Mouse (Mus musculus) embryonic facial prominence, embryonic 14.5 days (tissue): ENCODE data around the gene Vti1a. TPM values are rescaled to one million over a fixed set of nuclear protein-coding genes. Genes with fewer than 3 reads are reported as not detected.

Experiments
- ATAC-seq: fragments of 200-750 bp; cut with Nextera tagmentation; 2 replicates; pipeline ENCODE4 v1.8.0; 2017; ENCODE audit warnings: low read depth, moderate number of reproducible peaks, moderate TSS enrichment
- DNase-seq: peaks from one replicate; pipeline ENCODE4 v3.0.0-alpha.2; 2015; ENCODE audit warnings: low spot score
- H3K27ac ChIP-seq: fragments of 300-500 bp; sonication (generic); replicated peaks from 2 replicates; pipeline ENCODE4 v1.5.1; 2014; ENCODE audit warnings: low read depth, mild to moderate bottlenecking, low read length, moderate library complexity
- H3K27me3 ChIP-seq: fragments of 300-500 bp; sonication (generic); replicated peaks from 2 replicates; pipeline ENCODE4 v1.6.1; 2014; ENCODE audit warnings: low read length; ENCODE audit not compliant: control insufficient read depth, insufficient read depth
- H3K36me3 ChIP-seq: fragments of 300-500 bp; sonication (generic); 2 replicates; pipeline ENCODE4 v1.6.1; 2014; ENCODE audit warnings: low read length, mixed read lengths; ENCODE audit not compliant: control insufficient read depth, insufficient read depth
- H3K4me1 ChIP-seq: fragments of 300-500 bp; sonication (generic); 2 replicates; pipeline ENCODE4 v1.6.1; 2014; ENCODE audit warnings: antibody characterized with exemption, low read length; ENCODE audit not compliant: control insufficient read depth, insufficient read depth
- H3K4me2 ChIP-seq: fragments of 300-500 bp; sonication (generic); 2 replicates; pipeline ENCODE4 v1.6.1; 2014; ENCODE audit warnings: low read depth, mild to moderate bottlenecking, low read length, moderate library complexity, mixed read lengths
- H3K4me3 ChIP-seq: fragments of 300-500 bp; sonication (generic); 2 replicates; pipeline ENCODE4 v1.5.1; 2014; ENCODE audit warnings: low read depth, mild to moderate bottlenecking, low read length
- H3K9ac ChIP-seq: fragments of 300-500 bp; sonication (generic); 2 replicates; pipeline ENCODE4 v1.6.1; 2014; ENCODE audit warnings: low read depth, mild to moderate bottlenecking, low read length, moderate library complexity, mixed read lengths
- H3K9me3 ChIP-seq: fragments of 300-500 bp; sonication (generic); 2 replicates; pipeline ENCODE4 v1.6.1; 2016; ENCODE audit warnings: low read length; ENCODE audit not compliant: control insufficient read depth
- WGBS: fragments of 180-500 bp; shearing (Covaris S2); extraction: QIAGEN DNeasy Blood & Tissue Kit; methylation state at CpG from one replicate; pipeline ENCODE4 v1.1.7; 2014; 5-methylcytosine and 5-hydroxymethylcytosine counted together
- polyA plus RNA-seq: library from polyadenylated mRNA; unstranded; fragments of >200 nt; fragmentation: Nextera tagmentation; extraction: Ambion mirVana; gene quantifications from 2 replicates; pipeline ENCODE4 v1.2.1, GENCODE M21; 2014

The Vti1a gene
- polyA plus RNA-seq, 1 experiment from 2014 or later = 17.0 TPM

DNA sequence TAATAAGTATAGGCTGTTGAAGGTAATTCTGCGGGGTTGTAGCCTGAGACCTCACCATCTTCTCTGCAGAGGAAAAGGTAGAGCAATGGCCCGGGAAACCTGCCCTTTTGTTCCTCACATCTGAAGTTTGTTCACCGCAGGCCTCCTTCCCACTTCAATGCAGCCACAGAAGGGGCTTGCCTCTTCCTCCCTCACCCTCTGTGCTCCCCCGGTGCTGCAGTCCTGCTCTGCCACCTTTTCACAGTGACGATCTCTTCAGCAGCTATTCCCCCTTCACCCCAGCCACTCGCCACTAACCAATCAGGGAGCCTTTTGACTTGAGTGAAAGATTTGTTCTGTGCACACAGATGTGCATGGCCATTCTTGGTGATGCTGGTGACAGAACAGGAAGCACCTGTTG, 92.4 kb downstream of the Vti1a start:
- ATAC-seq = no peak
- no peak for DNase-seq
- 49% methylated on average over 6 of the region's 6 CpGs for WGBS
- Histone ChIP-seq H3K4me3 (no peak overlapping the region), H3K27ac (no peak overlapping the region), H3K36me3 (no peaks in the 10 kb centered on the region), H3K9me3 (no peaks in the 10 kb centered on the region), H3K4me2 (no peak overlapping the region), H3K4me1 (no peaks in the 10 kb centered on the region), H3K9ac (no peak overlapping the region), H3K27me3 (no peaks in the 10 kb centered on the region)

DNA sequence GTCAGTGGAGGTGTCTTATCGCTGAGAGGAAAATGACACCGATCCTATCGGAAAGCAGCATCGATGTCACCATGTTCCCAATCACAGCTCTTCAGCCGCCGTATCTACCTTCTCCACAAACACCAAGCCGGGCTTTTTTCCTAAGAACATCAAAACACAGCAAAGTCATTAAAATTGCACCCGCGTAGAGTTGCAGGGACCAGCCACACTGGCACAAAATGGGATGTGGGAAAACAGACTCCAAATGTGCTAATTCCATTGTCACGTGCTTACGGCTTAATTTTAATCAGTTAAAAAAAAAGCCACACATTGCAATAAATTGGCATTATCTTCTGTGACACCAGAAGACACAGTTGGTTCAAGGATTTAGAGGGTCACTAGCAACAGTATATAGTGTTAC, 95.3 kb downstream of the Vti1a start:
- no peak overlapping the region for H3K4me2 ChIP-seq
- no peak overlapping the region for H3K27ac ChIP-seq
- no peaks in the 10 kb centered on the region for H3K36me3 ChIP-seq
- DNase-seq (no peak), ATAC-seq (no peak)
- no peak overlapping the region for H3K9ac ChIP-seq
- H3K27me3 ChIP-seq = no peaks in the 10 kb centered on the region
- 91% methylated on average over 11 of the region's 11 CpGs for WGBS
- no peaks in the 10 kb centered on the region for H3K4me1 ChIP-seq
- H3K9me3 ChIP-seq = no peaks in the 10 kb centered on the region
- H3K4me3 ChIP-seq = no peak overlapping the region

DNA sequence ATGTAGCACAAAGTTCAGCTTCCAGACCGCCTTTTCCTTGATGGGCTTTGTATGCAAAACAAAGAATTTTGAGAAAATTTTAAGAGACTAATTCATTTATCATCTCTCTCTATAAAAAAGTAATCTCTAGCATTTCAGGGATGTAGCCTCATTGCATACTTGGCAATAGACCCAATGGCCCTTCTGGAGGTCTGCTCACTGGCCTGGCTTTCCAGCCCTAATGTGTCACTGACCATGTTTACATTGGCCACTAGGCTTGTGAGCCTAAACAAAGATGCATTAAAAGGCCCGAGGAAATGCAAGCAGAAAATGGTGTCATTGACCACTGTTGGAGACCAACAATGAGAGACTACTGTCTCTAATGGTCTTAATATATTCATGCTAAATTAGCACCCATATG, 95.8 kb downstream of the Vti1a start:
- DNase-seq (no peak), ATAC-seq (no peak)
- Histone ChIP-seq H3K27ac (no peak overlapping the region), H3K4me2 (no peak overlapping the region), H3K4me1 (no peaks in the 10 kb centered on the region), H3K4me3 (no peak overlapping the region), H3K9ac (no peak overlapping the region), H3K9me3 (no peaks in the 10 kb centered on the region), H3K36me3 (no peaks in the 10 kb centered on the region), H3K27me3 (no peaks in the 10 kb centered on the region)
- 61% methylated on average over 2 of the region's 2 CpGs for WGBS

DNA sequence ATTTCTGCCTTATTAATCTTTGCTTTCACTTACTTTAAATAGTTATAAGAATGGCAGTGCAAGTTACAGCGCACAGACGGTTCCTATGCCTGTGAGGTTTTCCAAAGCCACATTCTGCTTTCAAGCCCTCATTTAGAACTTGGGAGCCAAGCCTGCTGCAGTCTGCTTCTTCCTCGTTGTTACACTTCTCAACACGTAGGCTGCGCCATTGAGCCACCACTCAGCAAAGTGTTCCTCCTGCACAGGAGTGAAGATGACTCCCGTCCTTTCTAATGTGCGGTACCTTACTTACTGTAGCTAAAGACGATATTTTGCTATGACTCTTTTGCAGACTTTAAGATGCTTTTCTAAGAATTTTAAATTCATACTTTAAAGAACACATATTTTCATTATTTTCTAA, 98.0 kb downstream of the Vti1a start:
- no peaks in the 10 kb centered on the region for H3K36me3 ChIP-seq
- H3K9ac ChIP-seq = no peak overlapping the region
- no peak overlapping the region for H3K27ac ChIP-seq
- H3K4me3 ChIP-seq = no peak overlapping the region
- no peak overlapping the region for H3K4me2 ChIP-seq
- ATAC-seq (peak; percentile 76; the same call in 1 of the 2 replicates), DNase-seq (peak; percentile 90)
- 31% methylated on average over 8 of the region's 8 CpGs for WGBS
- H3K9me3 ChIP-seq = no peaks in the 10 kb centered on the region
- H3K4me1 ChIP-seq = no peaks in the 10 kb centered on the region
- no peaks in the 10 kb centered on the region for H3K27me3 ChIP-seq

DNA sequence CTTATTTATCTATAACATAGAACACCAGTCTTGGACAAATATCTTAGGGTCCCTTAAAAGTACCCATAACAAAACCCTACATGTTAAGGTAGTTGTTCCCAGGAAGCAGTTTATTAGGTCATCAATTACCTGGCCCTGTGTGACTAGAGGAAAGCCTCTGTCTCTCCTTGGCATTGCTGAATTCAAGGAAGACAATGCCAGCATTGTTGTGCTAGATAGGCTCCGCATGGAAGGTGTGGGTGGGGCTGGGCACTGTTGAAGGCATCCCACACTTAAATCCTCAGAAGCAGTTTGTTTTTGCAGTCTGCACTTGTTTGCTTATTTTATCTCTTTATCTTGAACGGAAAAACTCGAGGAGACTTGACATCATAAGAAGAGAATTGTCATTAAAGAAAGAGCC, 102.7 kb downstream of the Vti1a start:
- ATAC-seq = no peak
- no peaks in the 10 kb centered on the region for H3K36me3 ChIP-seq

DNA sequence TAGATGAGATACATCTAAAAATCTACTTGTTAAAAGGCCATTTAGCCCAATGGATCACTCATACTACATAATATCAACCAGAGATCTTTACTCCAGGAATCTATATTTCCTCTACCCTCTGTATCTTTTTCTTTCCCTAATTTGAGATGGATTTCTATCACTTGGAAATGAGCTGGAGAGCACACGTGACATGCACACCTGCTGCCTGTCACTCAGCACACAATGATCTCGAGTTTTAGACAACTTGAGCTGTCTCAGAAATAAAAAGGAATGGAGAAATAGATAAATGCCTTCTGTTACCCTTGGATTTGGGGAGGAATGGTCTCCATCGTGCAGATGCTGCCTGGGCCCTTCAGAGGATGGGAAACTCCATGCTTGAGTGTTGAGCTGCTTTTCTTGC, 103.9 kb downstream of the Vti1a start:
- H3K4me1 ChIP-seq = no peaks in the 10 kb centered on the region
- H3K4me3 ChIP-seq = no peak overlapping the region
- WGBS = 67% methylated on average over 3 of the region's 3 CpGs
- no peaks in the 10 kb centered on the region for H3K27me3 ChIP-seq
- ATAC-seq (no peak), DNase-seq (no peak)
- H3K9me3 ChIP-seq = no peaks in the 10 kb centered on the region
- H3K36me3 ChIP-seq = no peaks in the 10 kb centered on the region
- H3K4me2 ChIP-seq = no peak overlapping the region
- no peak overlapping the region for H3K27ac ChIP-seq
- no peak overlapping the region for H3K9ac ChIP-seq

More for the DNA sequence above, 102.7 kb downstream of the Vti1a start:
- no peak overlapping the region for H3K4me3 ChIP-seq
- no peaks in the 10 kb centered on the region for H3K27me3 ChIP-seq
- WGBS = 34% methylated on average over 3 of the region's 3 CpGs
- H3K9ac ChIP-seq = no peak overlapping the region
- no peak for DNase-seq
- no peaks in the 10 kb centered on the region for H3K4me1 ChIP-seq
- H3K4me2 ChIP-seq = no peak overlapping the region
- H3K27ac ChIP-seq = no peak overlapping the region
- H3K9me3 ChIP-seq = no peaks in the 10 kb centered on the region

DNA sequence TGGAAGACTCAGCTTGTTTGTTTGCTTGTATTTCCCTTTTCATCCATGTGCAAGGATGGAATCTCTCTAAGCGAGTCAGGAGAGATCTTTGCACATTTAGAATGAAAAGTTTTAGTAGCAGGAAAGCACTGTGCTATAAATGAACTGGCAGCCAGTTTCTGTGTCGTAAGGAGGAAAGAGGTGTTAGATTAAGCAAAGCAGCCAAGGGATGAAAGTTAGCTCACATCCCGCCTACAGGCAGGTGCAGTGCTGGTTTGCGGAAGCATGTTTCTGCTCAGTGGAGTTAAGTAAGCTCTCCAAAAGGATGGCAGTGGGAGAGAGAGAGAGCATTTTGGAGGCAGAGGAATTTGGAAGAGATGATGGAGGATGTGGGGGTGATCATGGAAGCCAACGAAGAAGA, 105.7 kb downstream of the Vti1a start:
- no peak for ATAC-seq
- Histone ChIP-seq H3K4me3 (no peak overlapping the region), H3K36me3 (no peaks in the 10 kb centered on the region), H3K27ac (no peak overlapping the region), H3K4me1 (no peaks in the 10 kb centered on the region), H3K9ac (no peak overlapping the region), H3K27me3 (no peaks in the 10 kb centered on the region), H3K9me3 (no peaks in the 10 kb centered on the region), H3K4me2 (no peak overlapping the region)
- WGBS = 82% methylated on average over 5 of the region's 5 CpGs
- DNase-seq = no peak

DNA sequence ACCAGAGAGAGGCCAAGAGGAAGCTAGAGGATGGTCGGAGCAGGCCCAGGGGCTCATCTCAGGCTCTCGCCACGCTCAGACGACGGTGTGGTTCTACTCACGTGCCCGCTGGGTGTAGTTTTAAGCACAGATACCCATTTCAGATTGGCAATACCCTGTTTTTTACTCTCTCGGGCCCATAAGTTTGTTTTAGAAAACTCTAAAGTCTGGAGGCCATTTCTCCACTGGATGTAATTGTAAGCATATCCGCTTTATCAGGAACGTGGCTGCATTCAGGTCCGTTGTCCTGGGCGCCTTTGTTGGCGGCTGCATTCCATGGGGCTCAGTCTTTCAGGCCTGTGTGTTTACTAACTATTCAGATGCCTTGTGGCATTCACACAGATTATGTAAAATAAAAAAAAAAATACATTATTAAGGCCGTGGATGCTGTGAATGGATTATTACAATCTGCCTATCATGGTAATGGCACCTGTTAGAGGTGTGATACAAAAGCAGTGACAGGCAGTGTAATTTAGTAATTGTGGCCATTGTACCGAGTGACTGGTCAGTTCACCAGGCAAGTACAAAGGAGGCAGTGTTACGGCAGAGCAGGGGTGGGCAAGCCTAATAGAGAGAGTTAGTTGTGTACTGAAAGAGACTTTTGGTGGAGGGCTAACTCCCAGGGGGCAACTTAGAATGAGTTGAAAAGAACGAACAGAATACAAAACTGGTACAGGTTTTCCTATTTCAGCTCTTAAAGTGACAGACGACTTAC, 106.4 kb downstream of the Vti1a start:
- no peaks in the 10 kb centered on the region for H3K36me3 ChIP-seq
- no peak overlapping the region for H3K27ac ChIP-seq
- WGBS = 63% methylated on average over 17 of the region's 18 CpGs
- H3K4me2 ChIP-seq = no peak overlapping the region
- H3K27me3 ChIP-seq = no peaks in the 10 kb centered on the region
- H3K4me1 ChIP-seq = no peaks in the 10 kb centered on the region
- no peak for DNase-seq
- H3K4me3 ChIP-seq = no peak overlapping the region
- no peaks in the 10 kb centered on the region for H3K9me3 ChIP-seq
- no peak overlapping the region for H3K9ac ChIP-seq
- no peak for ATAC-seq

DNA sequence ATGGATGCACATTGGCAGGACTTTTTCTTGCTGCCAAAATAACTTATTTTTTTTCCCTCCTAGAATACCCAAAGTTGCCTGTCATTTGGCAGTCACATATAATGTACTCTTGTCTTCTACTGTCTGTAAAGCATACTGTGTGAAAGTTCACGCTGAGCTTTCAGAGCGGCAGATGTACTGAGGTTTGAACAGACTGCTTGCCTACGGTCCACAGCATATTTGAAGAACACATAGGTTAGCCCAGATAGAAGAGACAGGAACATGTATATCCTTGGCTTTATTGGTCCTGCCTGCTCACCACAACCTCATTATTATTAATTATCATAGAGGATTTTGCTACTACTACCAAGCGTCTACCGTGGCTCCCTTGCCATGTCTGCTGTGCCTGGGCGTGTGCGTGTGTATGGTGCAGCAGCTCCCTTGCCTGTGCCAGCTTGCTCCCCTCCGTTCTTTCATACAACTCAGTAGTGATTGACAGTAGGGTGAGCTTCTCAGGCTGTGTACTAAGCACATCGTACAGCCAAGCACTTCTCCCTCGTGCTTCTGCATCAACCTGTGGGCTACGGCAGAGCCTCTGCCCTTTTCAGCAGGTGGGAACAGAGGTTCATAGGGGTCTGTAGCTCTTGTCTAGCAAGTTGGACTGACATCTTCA, 107.1 kb downstream of the Vti1a start:
- H3K9me3 ChIP-seq = no peaks in the 10 kb centered on the region
- ATAC-seq (no peak), DNase-seq (no peak)
- H3K9ac ChIP-seq = no peak overlapping the region
- no peak overlapping the region for H3K4me2 ChIP-seq
- no peaks in the 10 kb centered on the region for H3K27me3 ChIP-seq
- H3K4me1 ChIP-seq = no peaks in the 10 kb centered on the region
- H3K4me3 ChIP-seq = no peak overlapping the region
- H3K36me3 ChIP-seq = no peaks in the 10 kb centered on the region
- H3K27ac ChIP-seq = no peak overlapping the region
- WGBS = 82% methylated on average over 11 of the region's 11 CpGs
